Mouse (Mus musculus) ovary, postnatal 10 days (tissue): Measurements from ENCODE around the gene Atp5g3.
A peak's percentile ranks its signal among the peaks of the same experiment; 100 is the strongest.
"Not testable (repeated sequence)": the region's sequence is repeated elsewhere in the genome, so short reads cannot be mapped to it uniquely, and the experiment has no call there.

Experiments
- DNase-seq: peaks from one replicate; pipeline ENCODE4 v3.0.0; 2022; ENCODE audit warnings: low spot score

Atp5g3 gene

GRCm38 (mm10) chr2:73896919-73897318 lies 14.2 kb downstream of the Atp5g3 start:
- DNase-seq = not testable (repeated sequence)

GRCm38 (mm10) chr2:73893473-73894270 lies 17.5 kb downstream of the Atp5g3 start:
- no peak for DNase-seq

- DNase-seq = peak; percentile 89
Measured at GRCm38 (mm10) chr2:73892464-73893296, 18.4 kb downstream of the Atp5g3 start, which contains the start of gene Atf2. TSS of gene Atf2 (minus strand) at chr2:73892639.

GRCm38 (mm10) chr2:73891701-73892463 lies 19.2 kb downstream of the Atp5g3 start:
- peak; percentile 31 for DNase-seq

GRCm38 (mm10) chr2:73885997-73886396 lies 25.1 kb downstream of the Atp5g3 start:
- no peak for DNase-seq

GRCm38 (mm10) chr2:73877891-73878290 lies 33.2 kb downstream of the Atp5g3 start:
- no peak for DNase-seq

- DNase-seq = peak; percentile 55
Measured at GRCm38 (mm10) chr2:73867764-73868487, 43.2 kb downstream of the Atp5g3 start.

- DNase-seq = no peak
Measured at GRCm38 (mm10) chr2:73860046-73860624, 51.0 kb downstream of the Atp5g3 start.
